In the genomic region with DNA sequence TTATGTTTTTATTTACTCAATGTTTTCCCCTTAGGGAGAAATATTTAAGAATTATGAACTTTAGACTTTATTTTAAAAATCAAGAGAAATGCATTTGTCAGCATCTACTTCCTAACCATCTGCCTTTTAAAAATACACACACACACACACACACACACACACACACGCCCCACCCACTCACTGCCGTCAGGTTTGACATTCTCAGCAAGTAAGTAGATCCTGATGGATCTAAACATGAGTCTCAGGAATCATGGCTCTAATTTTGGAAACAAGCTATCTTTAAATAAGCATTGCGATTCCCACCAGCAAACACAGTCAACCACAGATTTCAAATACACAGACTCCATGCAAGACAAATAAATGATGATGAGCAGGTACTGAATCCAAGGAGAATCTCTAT, we compare ENCODE assay signal across 14 mouse cellular contexts.
A peak's percentile ranks its signal among the peaks of the same experiment; 100 is the strongest.
DNase-seq lines count a peak whose midpoint lies in the region; ATAC-seq lines count a peak whose summit lies in the region.
"Had no signal": no experiment of that assay in that cellular context is flagged by ENCODE, and none has a peak within 500 bp of the region (broad histone marks: within the 10 kb centered on the region; RNA-seq: fewer than 3 reads in every experiment).

No protein-coding gene starts in this region.

- peak overlapping the region; percentile 73 for H3K27ac ChIP-seq in liver, embryonic 13.5 days
- H3K27ac ChIP-seq: embryonic facial prominence, embryonic 10.5 days; limb, embryonic 15.5 days had no signal

- peak overlapping the region; percentile 68 for H3K4me2 ChIP-seq in liver, embryonic 13.5 days
- H3K4me2 ChIP-seq: limb, embryonic 15.5 days had no signal

- no peaks in the 10 kb centered on the region for H3K36me3 ChIP-seq in liver, embryonic 13.5 days
- H3K36me3 ChIP-seq: embryonic facial prominence, embryonic 10.5 days; limb, embryonic 15.5 days had no signal

- no peaks in the 10 kb centered on the region for H3K27me3 ChIP-seq in liver, embryonic 13.5 days
- H3K27me3 ChIP-seq: limb, embryonic 15.5 days had no signal

- no peaks in the 10 kb centered on the region for H3K9me3 ChIP-seq in liver, embryonic 13.5 days (replicated peaks)
- H3K9me3 ChIP-seq: embryonic facial prominence, embryonic 10.5 days; limb, embryonic 15.5 days had no signal

- intact Hi-C loops in left cerebral cortex, postnatal 14 days (cut with DNase I), result no loop called here
- intact Hi-C loops in left cerebral cortex, postnatal 4 days (cut with DNase I), result no loop called here

- peak; percentile 10 for DNase-seq in gastrocnemius, postnatal 25 days
- DNase-seq in gastrocnemius, postnatal 4 days (ENCODE audit: low spot score in 2 of 2), result no peak
- DNase-seq in left cerebral cortex, postnatal 14 days (ENCODE audit: low spot score in 2 of 2), result peak; percentile 31 to 60
- DNase-seq in left cerebral cortex, postnatal 4 days, result no peak
- DNase-seq in liver, embryonic 13.5 days, result no peak
- peak; percentile 77 for DNase-seq in skeletal muscle tissue, adult 2 months (ENCODE audit: low read depth, low spot score)
- DNase-seq in thymus, postnatal 10 days (ENCODE audit: low spot score in 2 of 2), result no peak
- DNase-seq: cerebellum, adult 11 months; cerebellum, postnatal 36 days; kidney, postnatal 4 days; lung, postnatal 14 days had no signal

- H3K9ac ChIP-seq in liver, embryonic 13.5 days, result peak overlapping the region; percentile 81
- H3K9ac ChIP-seq: limb, embryonic 15.5 days had no signal

- peak overlapping the region; percentile 68 for H3K4me3 ChIP-seq in liver, embryonic 13.5 days (replicated peaks)
- H3K4me3 ChIP-seq: embryonic facial prominence, embryonic 10.5 days; limb, embryonic 15.5 days had no signal

- ATAC-seq in liver, embryonic 13.5 days (ENCODE audit: low read depth), result no peak
- ATAC-seq: hindbrain, embryonic 16.5 days had no signal

- H3K4me1 ChIP-seq in liver, embryonic 13.5 days (replicated peaks), result peaks cover 74% of the 10 kb centered on the region

- 59% methylated on average over 3 of the region's 3 CpGs for WGBS in liver, embryonic 13.5 days (ENCODE audit: insufficient replicate concordance)

Comparison
In these comparisons a context has a peak if more than half of its experiments do, and no peak if none do; other contexts are left out.
1. DNase-seq: peak in gastrocnemius, postnatal 25 days (single experiment), left cerebral cortex, postnatal 14 days (2 of 2) and skeletal muscle tissue, adult 2 months (single experiment); none in gastrocnemius, postnatal 4 days (0 of 2), left cerebral cortex, postnatal 4 days (single experiment), liver, embryonic 13.5 days (single experiment) and thymus, postnatal 10 days (0 of 2).